Mouse (Mus musculus) gastrocnemius, postnatal 4 days (tissue): ENCODE data around the gene Sbp. TPM values are rescaled to one million over a fixed set of nuclear protein-coding genes. Genes with fewer than 3 reads are reported as not detected.
A peak's percentile ranks its signal among the peaks of the same experiment; 100 is the strongest.
"Not testable (repeated sequence)": the region's sequence is repeated elsewhere in the genome, so short reads cannot be mapped to it uniquely, and the experiment has no call there.

Experiments
- DNase-seq, 2 experiments: peaks; one replicate each; pipeline ENCODE4 v3.0.0; 2021 to 2022; ENCODE audit warnings: low spot score in 2 of 2, mixed read lengths in 2 of 2
- long read RNA-seq, 2 experiments: library from polyadenylated mRNA; stranded (forward); transcript quantifications; one replicate each; pipeline ENCODE4 v2.0.0; 2021
- total RNA-seq, 2 experiments: library from RNA; stranded (reverse); gene quantifications; 2 replicates each; pipeline ENCODE4 v1.2.3; 2021

Sbp gene
- total RNA-seq = not detected
- long read RNA-seq, experiment 1 = 0 reads
- long read RNA-seq, experiment 2 = 0 reads

DNA sequence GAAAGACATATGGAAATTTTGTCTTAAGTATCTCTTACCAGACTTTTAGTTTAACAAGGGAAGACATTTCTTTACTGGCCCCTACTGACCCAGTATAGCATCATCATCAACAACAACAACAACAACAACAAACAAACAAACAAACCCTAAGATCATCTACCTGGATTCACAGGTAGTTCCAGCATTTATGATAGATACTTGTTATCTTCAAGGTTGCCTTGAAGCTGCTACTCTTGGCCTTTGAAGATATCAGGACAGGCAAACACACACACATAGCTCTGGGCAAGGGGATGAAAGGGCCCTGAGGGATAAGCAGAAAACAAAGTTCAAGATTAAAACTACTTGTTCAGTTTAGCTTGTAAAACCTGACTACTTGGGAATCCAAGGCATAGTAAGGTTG, at the start of gene Sbp:
Gene Sbp (plus strand): TSS at position 301 of the 400 bp plus-strand sequence.
- no peak for DNase-seq

- DNase-seq = not testable (repeated sequence)
These were observed 24.3 kb upstream of the Sbp start, which contains the start of gene Dcpp3 for GRCm38 (mm10) chr17:23917158-23917557. Dcpp3 (plus strand) TSS chr17:23917458.

GRCm38 (mm10) chr17:23924531-23925007, 16.9 kb upstream of the Sbp start:
- peak; percentile 78 to 89 for DNase-seq

DNA sequence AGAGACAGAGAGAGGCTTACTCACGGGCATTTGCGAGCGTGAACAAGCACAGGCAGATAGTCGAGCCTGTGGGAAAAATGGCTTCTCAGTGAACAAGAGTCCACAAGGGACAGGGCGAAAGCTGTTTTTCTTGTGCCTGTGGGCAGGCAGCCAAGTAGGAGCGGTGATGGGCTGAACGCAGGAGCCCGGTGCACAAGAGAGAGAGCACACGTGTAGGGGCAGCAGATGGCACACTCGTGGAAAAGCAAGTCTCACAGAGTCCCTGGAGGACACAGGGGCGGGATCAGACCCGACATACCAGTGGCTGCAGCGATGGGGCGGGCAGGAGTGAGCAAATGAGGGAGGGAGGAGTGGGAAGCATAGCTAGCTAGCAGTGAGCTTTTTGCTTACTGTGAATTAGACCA, 16.4 kb upstream of the Sbp start:
- DNase-seq = peak; percentile 50 to 68

DNA sequence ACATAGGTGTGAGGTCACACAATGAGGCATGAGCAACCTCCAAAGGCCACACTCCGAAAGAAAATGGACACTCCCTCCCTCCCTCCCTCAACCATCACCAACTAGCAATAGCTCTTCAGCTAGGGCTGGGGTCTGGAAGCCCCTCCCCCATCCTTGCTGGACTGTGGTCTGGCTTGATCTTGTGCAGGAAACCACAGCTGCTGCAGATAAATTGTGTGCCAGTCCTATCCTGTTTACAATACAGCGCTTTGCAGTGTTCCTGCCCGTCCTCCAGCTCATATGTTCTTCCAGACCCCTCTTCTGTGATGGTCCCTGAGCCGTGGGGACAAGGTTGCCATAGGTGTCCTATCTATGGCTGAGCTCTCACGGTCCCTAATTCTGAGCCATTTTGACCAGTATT, 10.3 kb upstream of the Sbp start:
- DNase-seq = no peak

DNA sequence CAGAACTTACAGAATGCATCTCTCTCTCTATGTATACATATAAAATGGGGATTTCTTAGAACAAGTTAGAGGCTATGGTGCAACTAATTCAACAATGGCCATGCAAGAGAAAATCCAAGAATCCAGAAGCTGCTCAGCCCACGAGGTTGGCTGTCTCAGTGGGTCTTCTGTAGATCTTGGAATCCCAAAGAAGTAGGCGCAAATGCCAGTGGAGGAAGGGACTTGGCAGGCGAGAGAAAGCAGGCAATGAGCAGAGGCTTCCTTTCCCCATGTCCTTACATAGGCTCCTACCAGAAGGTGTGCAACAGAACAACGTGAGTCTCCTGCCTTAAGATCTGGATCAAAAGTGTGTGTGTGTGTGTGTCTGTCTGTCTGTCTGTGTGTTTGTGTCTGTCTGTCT, 6.0 kb downstream of the Sbp start:
- DNase-seq = not testable (repeated sequence)

DNA sequence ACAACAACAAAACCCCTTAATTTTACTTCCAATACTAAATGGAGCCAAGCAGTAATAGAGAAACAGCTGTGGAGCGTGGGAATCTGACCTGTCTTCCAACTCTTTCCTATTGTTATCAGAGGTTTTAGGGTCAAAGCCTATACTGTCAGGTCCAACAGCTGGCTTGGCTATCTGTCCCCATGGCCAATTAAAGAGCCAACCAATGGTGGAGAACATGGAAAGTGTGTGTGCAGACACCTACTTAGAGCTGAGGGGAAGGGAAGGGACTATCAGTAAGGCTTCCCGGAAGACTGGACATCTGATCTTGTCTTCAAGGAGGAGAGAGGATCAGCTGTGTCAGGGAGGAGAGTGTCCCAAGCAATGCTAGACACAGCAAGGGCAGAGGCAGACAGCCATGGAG, 7.6 kb downstream of the Sbp start:
- no peak for DNase-seq

- DNase-seq = not testable (repeated sequence)
These were observed 9.4 kb downstream of the Sbp start for GRCm38 (mm10) chr17:23950828-23951227.

DNA sequence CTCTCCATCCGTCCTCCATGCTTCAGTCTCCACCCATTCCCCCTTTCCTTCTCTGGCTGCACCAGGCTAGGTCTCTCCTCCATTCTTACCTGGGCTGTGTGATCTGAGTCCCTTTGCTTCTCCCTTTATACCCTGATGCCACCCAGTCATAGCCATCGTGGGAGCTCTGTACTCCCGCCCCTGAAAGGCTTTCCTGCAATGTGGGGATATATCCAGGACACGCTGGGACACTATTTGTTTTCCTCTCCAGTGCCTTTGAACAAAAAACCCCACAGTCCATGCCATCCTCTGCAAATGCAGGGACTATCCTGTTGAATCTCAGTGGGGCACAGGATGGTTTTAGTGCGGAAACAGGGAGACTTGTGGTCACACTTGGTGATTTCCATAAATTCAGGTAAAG, 13.7 kb downstream of the Sbp start, which contains the start of gene Sbpl:
Gene Sbpl (minus strand): TSS at position 101 of the 400 bp plus-strand sequence.
- DNase-seq = no peak

DNA sequence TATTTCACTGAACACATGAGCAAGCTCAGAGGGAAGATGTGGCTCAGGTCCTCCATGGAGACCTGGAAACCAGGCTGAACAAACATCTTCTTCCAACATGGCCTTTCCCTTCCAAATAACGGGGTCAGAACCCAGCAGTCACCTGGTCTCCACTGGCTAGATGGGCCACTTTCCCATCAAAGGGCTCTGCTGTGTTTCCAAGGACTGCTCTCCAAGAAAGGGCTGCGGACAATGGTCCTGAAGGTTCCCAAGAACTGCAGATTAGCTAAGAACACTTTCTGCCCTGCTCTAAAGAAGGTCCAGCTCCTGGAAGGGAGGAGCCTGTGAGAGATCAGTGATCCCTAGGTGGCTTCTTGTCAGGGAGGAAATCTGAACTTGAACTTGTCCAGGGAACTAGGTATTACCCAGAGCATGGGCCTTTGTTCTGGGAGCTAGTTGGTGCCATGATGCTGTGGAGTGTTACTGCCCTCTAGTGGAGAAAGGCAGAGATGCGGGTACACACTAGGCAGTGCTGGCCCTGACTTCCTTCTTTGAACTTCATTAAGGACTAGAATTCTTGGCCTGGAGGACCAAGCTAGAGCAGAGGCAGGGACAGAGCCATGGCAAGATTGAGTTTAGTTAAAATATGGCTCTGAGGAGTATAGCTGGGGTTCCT, 18.7 kb downstream of the Sbp start:
- peak; percentile 57 to 67 for DNase-seq

GRCm38 (mm10) chr17:23961573-23962122, 20.2 kb downstream of the Sbp start:
- DNase-seq = no peak

DNA sequence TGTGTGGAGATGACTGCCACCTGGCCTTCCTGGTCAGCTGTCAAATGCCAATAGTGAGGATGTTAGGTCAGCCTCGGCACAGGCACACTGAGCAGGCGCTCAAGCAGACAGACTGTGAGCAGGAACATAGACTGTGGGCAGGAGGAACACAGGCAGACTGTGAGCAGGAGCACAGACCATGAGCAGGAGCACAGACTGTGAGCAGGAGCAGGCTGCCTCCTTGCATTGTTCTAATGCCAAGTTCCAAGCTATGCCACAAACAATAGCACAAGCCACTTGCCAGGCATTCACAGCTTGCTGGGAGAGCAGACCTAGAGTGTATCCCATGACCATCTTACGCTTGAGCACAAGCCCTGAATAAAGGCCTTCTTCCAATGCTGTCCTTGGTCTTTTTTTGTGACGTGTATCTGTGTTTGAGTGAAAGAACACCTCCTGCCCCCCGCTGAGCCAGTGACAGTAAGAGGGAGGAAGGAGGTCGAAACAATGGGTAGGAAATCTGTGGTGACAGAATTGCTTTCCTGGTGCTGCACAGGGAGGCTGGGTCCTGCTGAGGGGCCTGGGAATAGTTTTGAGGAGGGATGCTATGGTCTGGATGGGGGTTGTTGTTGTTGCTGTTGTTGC, 24.4 kb downstream of the Sbp start:
- no peak for DNase-seq

GRCm38 (mm10) chr17:23966658-23967401, 25.4 kb downstream of the Sbp start:
- no peak for DNase-seq

GRCm38 (mm10) chr17:23968780-23969179, 27.3 kb downstream of the Sbp start:
- no peak for DNase-seq

DNA sequence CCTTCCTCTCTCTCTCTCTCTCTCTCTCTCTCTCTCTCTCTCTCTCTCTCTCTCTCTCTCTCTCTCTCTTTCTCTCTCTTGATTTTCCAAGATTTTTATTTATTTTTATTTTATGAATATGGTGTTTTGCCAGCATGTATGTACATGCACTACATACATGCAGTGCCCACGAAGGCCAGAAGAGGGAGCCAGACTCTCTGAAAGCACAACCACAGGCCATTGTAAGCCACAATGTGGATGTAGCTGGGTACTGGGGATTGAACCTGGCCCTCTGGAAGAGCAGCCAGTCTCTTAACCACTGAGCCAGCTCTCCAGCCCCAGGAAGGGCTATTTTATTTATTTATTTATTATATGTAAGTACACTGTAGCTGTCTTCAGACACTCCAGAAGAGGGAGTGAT, 27.8 kb downstream of the Sbp start:
- peak; percentile 50 to 74 for DNase-seq

GRCm38 (mm10) chr17:23971315-23971714, 29.8 kb downstream of the Sbp start:
- no peak for DNase-seq

DNA sequence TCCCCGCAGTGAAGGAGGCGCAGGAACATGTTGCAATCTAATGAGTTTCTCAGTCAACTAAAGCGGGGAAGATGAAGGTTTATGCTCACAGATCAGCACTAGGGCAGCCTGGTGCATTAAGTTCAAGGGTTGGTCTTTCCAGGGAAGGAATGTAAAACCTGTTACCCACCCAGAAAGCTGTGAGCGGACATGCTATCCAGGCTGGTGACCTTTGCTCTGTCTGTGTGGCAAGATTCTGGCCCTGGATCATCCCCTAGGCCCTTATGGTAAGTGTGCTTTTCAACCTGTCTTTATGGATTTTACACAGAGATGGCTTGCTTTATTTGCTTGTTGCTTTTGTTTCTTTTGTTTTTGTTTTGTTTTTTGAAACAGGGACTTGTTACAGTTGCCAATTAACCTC, 35.2 kb downstream of the Sbp start:
- no peak for DNase-seq

GRCm38 (mm10) chr17:23979471-23979870, 38.0 kb downstream of the Sbp start:
- no peak for DNase-seq

DNA sequence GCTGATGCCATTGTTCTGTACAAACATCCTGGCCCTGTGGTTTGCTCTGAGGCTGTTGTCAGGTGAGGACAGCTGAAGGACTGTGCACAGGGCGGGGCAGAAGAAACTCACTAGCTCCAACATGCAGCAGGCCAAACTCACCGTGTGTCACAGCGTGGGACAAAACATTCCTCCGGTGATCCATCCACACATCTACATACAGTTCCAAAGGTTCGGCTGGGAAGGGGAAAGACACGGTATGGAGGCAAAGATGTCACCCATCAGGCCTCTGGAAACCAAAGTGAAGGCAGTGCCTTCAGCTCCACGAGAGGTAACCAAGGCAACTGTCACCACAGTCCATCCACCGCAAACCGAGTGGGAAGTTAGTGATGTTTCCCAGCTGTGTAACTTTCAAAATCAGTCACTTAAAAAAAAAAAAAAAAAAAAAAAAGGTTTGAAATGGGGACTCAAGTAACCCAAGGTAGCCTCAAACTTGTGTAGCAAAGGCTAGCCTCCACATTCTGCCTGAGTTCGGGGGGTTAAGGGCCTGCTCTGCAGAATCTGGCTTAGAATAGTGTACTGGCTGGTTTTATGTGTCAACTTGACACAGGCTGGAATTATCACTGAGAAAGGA, 38.9 kb downstream of the Sbp start, which contains the start of gene Prss30:
Gene Prss30 (minus strand): TSS at position 270 of the 613 bp plus-strand sequence.
- no peak for DNase-seq

GRCm38 (mm10) chr17:23982912-23983311, 41.4 kb downstream of the Sbp start:
- DNase-seq = no peak

DNA sequence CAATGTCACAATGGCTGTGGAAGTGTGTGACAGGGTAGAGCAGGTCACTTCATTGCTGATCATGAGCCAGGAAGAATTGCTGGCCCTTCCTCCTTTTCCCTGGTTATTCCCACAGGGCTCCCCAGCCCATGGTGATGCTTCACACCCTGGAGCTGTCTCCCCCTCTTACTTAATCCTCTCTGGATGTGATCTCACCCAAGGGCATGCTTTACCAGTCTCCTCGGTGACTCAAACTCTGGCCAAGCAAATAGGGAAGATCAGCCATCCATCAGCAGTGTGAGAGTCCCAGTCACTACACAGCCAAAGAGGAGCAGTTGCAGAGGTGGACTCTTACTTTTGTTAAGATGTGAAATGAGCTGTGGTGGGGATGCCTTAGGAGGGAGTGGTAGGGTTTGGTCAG, 43.5 kb downstream of the Sbp start:
- DNase-seq = no peak
